Mouse (Mus musculus) heart, embryonic 15.5 days (tissue): ENCODE results near the gene Dcaf5. TPM values are rescaled to one million over a fixed set of nuclear protein-coding genes. Genes with fewer than 3 reads are reported as not detected.

Experiments
- ATAC-seq: fragments of 200-750 bp; cut with Nextera tagmentation; replicated peaks from 2 replicates; pipeline ENCODE4 v1.8.0; 2017; ENCODE audit warnings: low read depth, moderate TSS enrichment; ENCODE audit not compliant: insufficient number of reproducible peaks, insufficient read depth, low FRiP score
- H3K27ac ChIP-seq: fragments of 300-500 bp; sonication (generic); 2 replicates; pipeline ENCODE4 v1.5.1; 2015; ENCODE audit warnings: mild to moderate bottlenecking, inconsistent platforms
- H3K27me3 ChIP-seq: fragments of 300-500 bp; sonication (generic); 2 replicates; pipeline ENCODE4 v1.6.1; 2015; ENCODE audit warnings: inconsistent platforms
- H3K36me3 ChIP-seq: fragments of 300-500 bp; sonication (generic); 2 replicates; pipeline ENCODE4 v1.6.1; 2015; ENCODE audit warnings: mild to moderate bottlenecking, inconsistent platforms
- H3K4me1 ChIP-seq: fragments of 300-500 bp; sonication (generic); replicated peaks from 2 replicates; pipeline ENCODE4 v1.6.1; 2015; ENCODE audit warnings: inconsistent platforms
- H3K4me2 ChIP-seq: fragments of 300-500 bp; sonication (generic); 2 replicates; pipeline ENCODE4 v1.6.1; 2015; ENCODE audit warnings: inconsistent platforms, mild to moderate bottlenecking, moderate library complexity
- H3K4me3 ChIP-seq: fragments of 300-500 bp; sonication (generic); 2 replicates; pipeline ENCODE4 v1.5.1; 2015; ENCODE audit warnings: mild to moderate bottlenecking, inconsistent platforms
- H3K9ac ChIP-seq: fragments of 300-500 bp; sonication (generic); 2 replicates; pipeline ENCODE4 v1.6.1; 2015; ENCODE audit warnings: mild to moderate bottlenecking, inconsistent platforms
- H3K9me3 ChIP-seq: fragments of 300-500 bp; sonication (generic); replicated peaks from 2 replicates; pipeline ENCODE4 v1.6.1; 2016; ENCODE audit warnings: inconsistent platforms
- WGBS: fragments of 180-500 bp; shearing (Covaris S2); methylation state at CpG from one replicate; pipeline ENCODE4 v1.1.7; 2015; ENCODE audit warnings: mixed read lengths; 5-methylcytosine and 5-hydroxymethylcytosine counted together
- polyA plus RNA-seq: library from polyadenylated mRNA; unstranded; fragments of >200 nt; fragmentation: Nextera tagmentation; extraction: Ambion mirVana; gene quantifications from 2 replicates; pipeline ENCODE4 v1.2.1, GENCODE M21; 2015

The Dcaf5 gene
- polyA plus RNA-seq, 1 experiment from 2014 or later = 8.6 TPM

DNA sequence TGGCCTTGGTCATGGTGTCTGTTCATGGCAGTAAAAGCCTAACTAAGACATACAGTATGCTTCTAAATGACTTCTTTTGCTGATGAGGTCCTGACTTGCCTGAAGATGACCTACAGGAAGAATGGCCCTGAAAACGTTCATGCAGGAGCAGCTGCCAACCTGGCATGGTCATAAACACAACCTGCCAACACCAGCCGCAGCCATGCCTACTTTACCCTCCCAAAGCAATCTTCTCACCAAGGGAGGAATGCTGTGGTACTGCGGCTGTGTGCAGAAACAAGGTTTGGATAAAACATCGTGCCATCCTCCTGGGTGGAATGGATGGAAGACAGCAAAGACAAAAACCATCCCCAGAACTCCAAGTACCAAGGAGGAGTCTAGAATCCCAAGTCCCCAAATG, 57.0 kb downstream of the Dcaf5 start:
- Histone ChIP-seq H3K27ac (peak overlapping the region; percentile 66), H3K4me3 (no peak overlapping the region), H3K9ac (no peak overlapping the region), H3K27me3 (no peaks in the 10 kb centered on the region), H3K4me2 (no peak overlapping the region), H3K36me3 (peaks cover 19% of the 10 kb centered on the region), H3K9me3 (no peaks in the 10 kb centered on the region), H3K4me1 (peaks cover 28% of the 10 kb centered on the region)
- 74% methylated on average over 4 of the region's 4 CpGs for WGBS
- ATAC-seq = no peak

DNA sequence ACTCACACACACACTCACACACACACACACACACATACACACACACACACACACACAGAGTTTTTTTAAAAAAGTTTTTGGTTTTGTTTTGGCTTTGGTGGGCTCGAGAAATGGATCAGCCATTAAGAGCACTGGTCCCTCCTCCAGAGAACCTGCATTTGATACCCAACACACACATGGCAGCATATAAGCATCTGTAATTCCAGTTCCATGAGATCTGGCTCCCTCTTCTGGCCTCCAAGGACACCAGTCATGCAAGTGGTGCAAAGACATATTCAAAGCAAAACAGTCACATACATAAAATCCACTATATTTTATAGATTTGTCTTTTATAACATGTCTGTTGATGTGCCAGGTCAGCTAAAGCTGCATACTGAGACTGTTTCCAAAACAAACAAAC, 58.8 kb downstream of the Dcaf5 start:
- Histone ChIP-seq H3K36me3 (peaks cover 32% of the 10 kb centered on the region), H3K27me3 (no peaks in the 10 kb centered on the region)

DNA sequence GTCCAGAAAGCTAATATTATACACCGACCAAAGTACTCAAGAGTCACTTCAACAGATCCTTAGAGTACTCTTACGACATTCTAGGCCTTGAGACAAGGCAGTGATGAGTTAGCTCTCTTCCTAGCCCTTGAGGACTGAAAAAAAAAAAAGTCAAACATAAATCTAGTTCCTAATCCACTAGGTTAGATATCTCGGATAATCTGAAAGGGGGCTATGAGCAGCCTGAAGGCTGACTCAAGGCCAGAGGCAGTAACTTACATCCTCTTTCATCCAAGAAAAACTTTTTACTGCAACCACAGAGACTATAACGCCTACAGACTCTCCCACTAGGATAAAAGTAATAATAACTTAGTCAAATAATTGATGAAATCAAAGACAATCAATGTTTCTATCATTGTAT, 60.7 kb downstream of the Dcaf5 start:
- H3K4me2 ChIP-seq = no peak overlapping the region
- peaks cover 32% of the 10 kb centered on the region for H3K36me3 ChIP-seq
- H3K4me1 ChIP-seq = peaks cover 16% of the 10 kb centered on the region
- no peaks in the 10 kb centered on the region for H3K27me3 ChIP-seq
- WGBS = 87% methylated on average over 4 of the region's 4 CpGs
- no peak overlapping the region for H3K4me3 ChIP-seq
- no peaks in the 10 kb centered on the region for H3K9me3 ChIP-seq
- H3K27ac ChIP-seq = no peak overlapping the region
- H3K9ac ChIP-seq = no peak overlapping the region
- ATAC-seq = no peak

More for the DNA sequence above, 58.8 kb downstream of the Dcaf5 start:
- no peak for ATAC-seq
- H3K27ac ChIP-seq = no peak overlapping the region
- no peak overlapping the region for H3K9ac ChIP-seq
- WGBS = 57% methylated on average over 1 of the region's 1 CpGs
- H3K4me2 ChIP-seq = no peak overlapping the region
- H3K9me3 ChIP-seq = no peaks in the 10 kb centered on the region
- H3K4me1 ChIP-seq = peaks cover 17% of the 10 kb centered on the region
- H3K4me3 ChIP-seq = no peak overlapping the region

DNA sequence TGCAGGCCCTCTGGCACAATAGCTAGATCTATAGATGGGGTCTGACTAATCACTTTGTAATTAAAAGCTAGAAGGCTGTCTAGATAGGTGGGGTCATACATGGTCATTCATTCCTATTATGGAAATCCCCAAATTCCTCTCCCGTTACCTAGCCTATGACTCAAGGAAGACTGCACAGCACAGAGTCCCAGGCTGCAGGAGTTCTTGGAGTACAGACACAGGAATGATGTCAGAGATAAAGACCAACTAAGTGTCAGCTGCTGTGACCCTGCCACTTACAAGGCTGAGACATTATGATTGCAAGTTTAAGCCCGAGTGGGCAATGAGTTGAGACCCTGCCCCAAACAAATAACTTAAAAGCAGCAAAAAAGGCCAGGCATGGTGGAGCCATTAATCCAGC, 61.7 kb downstream of the Dcaf5 start:
- no peak for ATAC-seq
- Histone ChIP-seq H3K27ac (no peak overlapping the region), H3K9ac (no peak overlapping the region), H3K4me3 (no peak overlapping the region), H3K9me3 (no peaks in the 10 kb centered on the region), H3K4me1 (peaks cover 8% of the 10 kb centered on the region), H3K27me3 (no peaks in the 10 kb centered on the region), H3K36me3 (peaks cover 32% of the 10 kb centered on the region), H3K4me2 (no peak overlapping the region)
- 74% methylated on average over 2 of the region's 2 CpGs for WGBS

DNA sequence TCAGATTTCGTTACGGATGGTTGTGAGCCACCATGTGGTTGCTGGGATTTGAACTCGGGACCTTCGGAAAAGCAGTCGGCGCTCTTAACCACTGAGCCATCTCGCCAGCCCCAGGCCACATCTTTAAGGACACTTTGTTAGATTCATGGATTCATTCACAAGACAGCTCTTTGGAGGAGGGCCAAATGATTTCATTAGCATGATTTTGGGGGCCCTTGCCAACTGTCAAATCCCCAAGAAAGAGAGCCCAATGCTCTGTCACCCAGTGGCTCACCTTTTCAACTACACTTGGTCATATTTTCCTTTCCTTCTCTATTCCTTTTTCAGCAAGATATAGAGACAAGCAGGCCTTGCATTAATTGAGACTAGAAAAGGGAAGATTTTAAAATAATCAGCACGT, 63.5 kb downstream of the Dcaf5 start:
- Histone ChIP-seq H3K27ac (no peak overlapping the region), H3K36me3 (peaks cover 32% of the 10 kb centered on the region), H3K4me2 (no peak overlapping the region), H3K4me1 (peaks cover 4% of the 10 kb centered on the region; the same call in 1 of the 2 replicates), H3K9me3 (no peaks in the 10 kb centered on the region), H3K27me3 (no peaks in the 10 kb centered on the region), H3K4me3 (no peak overlapping the region), H3K9ac (no peak overlapping the region)
- WGBS = 88% methylated on average over 8 of the region's 8 CpGs
- ATAC-seq = no peak

DNA sequence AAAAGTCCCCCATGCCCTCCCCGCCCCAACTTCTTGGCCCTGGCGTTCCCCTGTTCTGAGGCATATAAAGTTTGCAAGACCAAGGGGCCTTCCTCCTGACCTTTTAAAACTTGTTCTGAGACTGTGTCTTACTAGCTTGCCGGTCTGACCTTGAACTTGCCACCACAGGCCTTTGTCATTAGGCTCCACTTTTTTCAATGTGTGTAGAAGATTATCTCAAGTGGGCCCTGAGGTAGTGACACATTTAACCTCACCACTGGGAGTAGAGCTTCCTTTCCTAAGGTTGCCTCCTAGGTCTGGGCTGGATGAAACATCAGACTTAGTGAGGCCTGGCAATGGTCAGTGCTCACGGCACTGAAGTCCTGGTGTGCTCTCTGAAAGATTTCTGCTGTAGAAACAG, 69.2 kb downstream of the Dcaf5 start:
- H3K36me3 ChIP-seq = peaks cover 6% of the 10 kb centered on the region; the same call in 1 of the 2 replicates
- no peak overlapping the region for H3K9ac ChIP-seq
- H3K27me3 ChIP-seq = no peaks in the 10 kb centered on the region
- no peak for ATAC-seq
- H3K4me1 ChIP-seq = peaks cover 28% of the 10 kb centered on the region
- H3K4me3 ChIP-seq = no peak overlapping the region
- WGBS = 62% methylated on average over 4 of the region's 4 CpGs
- no peaks in the 10 kb centered on the region for H3K9me3 ChIP-seq
- no peak overlapping the region for H3K4me2 ChIP-seq
- H3K27ac ChIP-seq = peak overlapping the region; percentile 93

DNA sequence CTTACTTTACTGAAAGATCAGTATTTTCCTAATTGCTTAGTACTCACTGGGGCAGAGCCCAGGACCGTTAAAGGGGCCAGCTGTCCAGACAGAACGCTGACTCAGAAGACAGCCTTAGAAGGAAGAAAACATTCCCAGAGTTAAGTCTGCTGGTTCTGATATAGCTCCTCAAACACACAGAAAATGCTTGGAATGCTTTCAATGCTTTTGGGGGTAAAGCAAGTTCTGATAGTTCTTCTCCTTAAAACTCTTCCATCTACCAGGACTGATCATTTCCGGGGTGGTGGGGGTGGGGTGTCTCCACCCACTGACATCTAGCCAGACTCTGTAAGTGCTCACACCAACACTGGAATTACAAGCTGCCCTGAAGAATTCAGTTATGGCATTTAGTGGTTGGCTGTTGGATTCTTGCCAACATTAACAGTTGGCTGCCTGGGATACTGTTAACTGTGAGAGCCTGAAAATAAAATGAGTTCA, 70.4 kb downstream of the Dcaf5 start:
- Histone ChIP-seq H3K27ac (peak overlapping the region; percentile 93), H3K4me3 (no peak overlapping the region), H3K4me2 (peak overlapping the region; percentile 26), H3K4me1 (peaks cover 28% of the 10 kb centered on the region), H3K36me3 (peaks cover 6% of the 10 kb centered on the region; the same call in 1 of the 2 replicates), H3K9ac (no peak overlapping the region), H3K9me3 (no peaks in the 10 kb centered on the region), H3K27me3 (no peaks in the 10 kb centered on the region)
- 2% methylated on average over 3 of the region's 3 CpGs for WGBS
- peak; percentile 82 for ATAC-seq

DNA sequence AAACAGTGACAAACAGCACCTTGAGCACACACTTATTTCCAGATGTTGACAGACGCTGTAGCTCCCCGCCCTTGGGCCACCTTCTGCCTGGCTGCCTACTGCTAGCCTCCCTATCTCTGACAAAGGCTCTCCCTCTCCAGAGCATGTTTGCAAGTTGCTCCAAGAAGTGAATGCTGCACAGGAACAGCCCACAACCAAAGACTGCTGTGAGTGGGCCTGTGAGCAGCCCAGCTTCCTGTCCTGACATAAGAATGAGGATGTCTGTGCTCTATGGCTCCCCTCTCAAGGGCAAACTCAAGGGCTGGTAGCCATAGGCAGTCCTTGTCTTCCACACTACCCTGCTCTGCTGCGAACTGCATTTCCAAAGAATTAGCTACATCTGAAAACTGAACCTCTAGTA, 71.1 kb downstream of the Dcaf5 start:
- no peak overlapping the region for H3K4me3 ChIP-seq
- peak overlapping the region; percentile 26; the same call in 1 of the 2 replicates for H3K4me2 ChIP-seq
- peaks cover 32% of the 10 kb centered on the region for H3K4me1 ChIP-seq
- H3K36me3 ChIP-seq = peaks cover 6% of the 10 kb centered on the region; the same call in 1 of the 2 replicates
- WGBS = 73% methylated on average over 3 of the region's 3 CpGs
- no peaks in the 10 kb centered on the region for H3K9me3 ChIP-seq
- ATAC-seq = no peak
- no peaks in the 10 kb centered on the region for H3K27me3 ChIP-seq
- H3K9ac ChIP-seq = no peak overlapping the region
- peak overlapping the region; percentile 93 for H3K27ac ChIP-seq

DNA sequence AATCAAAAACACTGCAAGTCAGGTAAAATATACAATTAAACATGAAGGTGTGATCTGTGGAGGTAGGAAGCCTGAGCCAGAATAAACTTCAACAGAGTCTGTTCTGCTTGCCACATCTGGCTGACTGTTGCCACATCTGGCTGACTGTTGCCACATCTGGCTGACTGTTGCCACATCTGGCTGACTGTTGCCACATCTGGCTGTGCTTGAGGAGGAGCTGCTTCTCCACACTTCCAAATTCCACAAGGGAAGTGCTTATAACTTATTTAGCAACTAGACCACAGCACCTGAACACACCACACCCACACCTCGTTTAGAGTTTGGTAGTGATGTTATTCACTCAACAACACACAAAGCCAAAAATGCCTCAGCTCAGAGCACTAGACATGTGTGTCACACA, 74.7 kb downstream of the Dcaf5 start:
- Histone ChIP-seq H3K9ac (no peak overlapping the region), H3K9me3 (no peaks in the 10 kb centered on the region), H3K27ac (no peak overlapping the region), H3K27me3 (no peaks in the 10 kb centered on the region), H3K4me2 (no peak overlapping the region), H3K4me1 (peaks cover 27% of the 10 kb centered on the region), H3K36me3 (peaks cover 6% of the 10 kb centered on the region; the same call in 1 of the 2 replicates), H3K4me3 (no peak overlapping the region)
- no peak for ATAC-seq
- WGBS = 69% methylated on average over 1 of the region's 1 CpGs

DNA sequence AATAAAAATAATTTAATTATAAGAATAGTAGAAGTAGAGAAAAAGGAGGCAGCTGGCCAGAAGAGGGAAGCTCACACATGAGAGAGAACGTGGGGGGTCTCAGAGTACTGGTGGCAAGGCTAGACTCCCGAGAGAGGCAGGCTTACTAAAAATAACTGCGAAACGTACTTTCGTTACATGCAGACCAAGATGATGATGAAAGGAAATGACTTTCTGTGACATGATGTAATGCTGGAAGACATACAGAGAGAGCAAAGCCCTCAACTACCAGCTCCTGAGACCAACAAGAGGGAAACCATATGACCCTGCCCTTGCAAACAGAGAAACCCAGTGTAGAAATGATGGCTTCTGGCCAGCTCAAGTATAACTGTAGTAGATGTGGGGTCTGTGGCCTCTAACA, 76.1 kb downstream of the Dcaf5 start:
- 0 out of 2 replicates have a peak overlapping the region, but pooled peaks have one; percentile 21 for H3K4me2 ChIP-seq
- no peaks in the 10 kb centered on the region for H3K27me3 ChIP-seq
- no peaks in the 10 kb centered on the region for H3K9me3 ChIP-seq
- peaks cover 15% of the 10 kb centered on the region for H3K4me1 ChIP-seq
- peaks cover 6% of the 10 kb centered on the region; the same call in 1 of the 2 replicates for H3K36me3 ChIP-seq
- no peak overlapping the region for H3K9ac ChIP-seq
- H3K4me3 ChIP-seq = no peak overlapping the region
- no peak; the same call in 1 of the 2 replicates for ATAC-seq
- WGBS = 24% methylated on average over 5 of the region's 5 CpGs
- peak overlapping the region; percentile 63 for H3K27ac ChIP-seq

DNA sequence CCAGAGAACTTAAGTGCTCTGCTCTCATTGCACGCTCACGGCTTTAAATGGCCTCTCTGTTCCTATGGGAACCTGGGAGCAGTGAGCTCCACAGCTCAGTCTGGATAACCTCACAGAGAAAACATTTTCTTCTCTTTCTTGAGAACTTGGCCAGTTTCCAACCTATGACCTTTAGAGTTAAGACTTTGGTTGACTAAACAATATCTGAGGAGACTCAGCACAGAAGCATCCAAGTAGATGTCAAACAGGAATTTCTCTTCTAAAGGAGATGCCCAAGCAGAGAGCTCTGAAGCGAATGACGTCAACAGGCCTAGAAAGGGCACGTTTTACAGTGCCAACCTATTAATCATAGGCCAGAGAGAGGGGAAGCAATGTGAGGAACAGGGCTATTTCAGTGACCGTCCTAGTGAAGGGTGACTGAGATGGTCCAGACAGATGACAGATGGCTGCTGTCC, 91.6 kb downstream of the Dcaf5 start:
- no peak overlapping the region for H3K4me2 ChIP-seq
- peaks cover 10% of the 10 kb centered on the region for H3K36me3 ChIP-seq
- H3K9me3 ChIP-seq = no peaks in the 10 kb centered on the region
- no peaks in the 10 kb centered on the region for H3K27me3 ChIP-seq
- 24% methylated on average over 6 of the region's 6 CpGs for WGBS
- H3K27ac ChIP-seq = peak overlapping the region; percentile 67
- H3K9ac ChIP-seq = no peak overlapping the region
- peak; percentile 79 for ATAC-seq
- peaks cover 33% of the 10 kb centered on the region for H3K4me1 ChIP-seq
- no peak overlapping the region for H3K4me3 ChIP-seq

DNA sequence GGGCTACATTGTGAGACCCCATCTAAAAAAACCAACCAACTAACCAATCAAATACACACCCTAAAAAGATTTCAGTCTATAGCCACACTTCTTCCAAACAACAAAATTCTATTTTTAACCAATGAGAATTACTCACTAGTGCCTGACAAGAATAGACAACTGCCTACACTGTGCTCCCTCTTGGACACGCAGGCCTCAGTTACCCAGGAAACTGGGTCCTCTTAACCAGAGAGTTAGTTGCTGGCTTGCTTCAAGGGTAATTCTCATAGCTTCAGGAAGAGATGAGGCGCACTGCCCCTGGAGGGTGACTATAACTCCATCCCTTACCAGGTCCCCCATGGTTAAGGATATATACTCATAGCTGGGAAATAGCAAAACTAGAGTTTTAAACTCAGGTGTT, 95.5 kb downstream of the Dcaf5 start:
- Histone ChIP-seq H3K9ac (no peak overlapping the region), H3K4me2 (no peak overlapping the region), H3K4me1 (peaks cover 42% of the 10 kb centered on the region), H3K4me3 (no peak overlapping the region), H3K27me3 (no peaks in the 10 kb centered on the region), H3K9me3 (no peaks in the 10 kb centered on the region), H3K36me3 (peaks cover 24% of the 10 kb centered on the region), H3K27ac (no peak overlapping the region)
- WGBS = 66% methylated on average over 2 of the region's 2 CpGs
- no peak for ATAC-seq
